Mouse (Mus musculus) bone marrow, adult 2 months (tissue): ENCODE data around the gene Zdhhc14.

Source experiments
- CTCF ChIP-seq: fragments of 200-500 bp; IDR thresholded peaks from 2 replicates; pipeline ENCODE4 v1.5.1; 2011; ENCODE audit warnings: low read length, control low read depth; ENCODE audit not compliant: control insufficient read depth, insufficient read depth
- POLR2A ChIP-seq: fragments of 200-500 bp; IDR thresholded peaks from 2 replicates; pipeline ENCODE4 v1.6.1; 2011; ENCODE audit warnings: low read depth, mild to moderate bottlenecking, control low read depth, low read length, borderline replicate concordance; ENCODE audit not compliant: control insufficient read depth

DNA sequence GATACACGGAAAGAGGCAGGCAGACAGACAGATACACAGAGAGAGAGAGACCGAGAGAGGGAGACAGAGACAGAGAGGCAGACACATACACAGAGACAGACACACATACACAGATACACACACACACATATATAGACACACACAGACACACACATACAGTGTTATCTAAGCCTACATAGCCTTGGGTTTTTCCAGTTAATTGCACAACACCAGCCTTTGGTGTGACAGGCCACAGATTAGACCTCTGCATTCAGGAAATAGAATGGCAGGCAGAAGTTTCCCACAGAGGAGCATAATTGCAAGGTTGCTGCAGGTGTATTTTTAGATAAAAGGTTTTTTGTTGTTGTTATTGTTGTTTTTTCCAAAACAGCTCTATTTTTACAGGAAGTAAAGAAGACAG lies 195.9 kb downstream of the Zdhhc14 start:
- TF ChIP-seq POLR2A (no peak), CTCF (no peak)
